Comparison of ENCODE assay signal across 12 mouse cellular contexts in genomic region chr10:118761101-118761868, GRCm38 (mm10).
DNase-seq lines count a peak whose midpoint lies in the region; ATAC-seq and TF ChIP-seq lines count a peak whose summit lies in the region.
"Had no signal": no experiment of that assay in that cellular context is flagged by ENCODE, and none has a peak within 500 bp of the region (broad histone marks: within the 10 kb centered on the region; RNA-seq: fewer than 3 reads in every experiment).

No protein-coding gene starts in this region.

- no peaks in the 10 kb centered on the region for H3K27me3 ChIP-seq in kidney, adult 2 months (replicated peaks; ENCODE audit: control insufficient read depth, insufficient read depth, low read length)
- H3K27me3 ChIP-seq in kidney, embryonic 16.5 days (ENCODE audit: insufficient read depth, low read length) = no peaks in the 10 kb centered on the region
- H3K27me3 ChIP-seq in liver, embryonic 12.5 days (replicated peaks) = no peaks in the 10 kb centered on the region
- H3K27me3 ChIP-seq: neural tube, embryonic 13.5 days had no signal

- ATAC-seq in kidney, embryonic 16.5 days (ENCODE audit: low FRiP score, low TSS enrichment) = no peak
- peak; percentile 9; the same call in 1 of the 2 replicates for ATAC-seq in liver, embryonic 12.5 days

- no peak for TF ChIP-seq CTCF in kidney, adult 2 months (conservative IDR thresholded peaks at IDR 0.05; ENCODE audit: insufficient read depth, insufficient read length, low read depth, low read length)

- no peak overlapping the region for H3K4me3 ChIP-seq in kidney, adult 2 months (ENCODE audit: insufficient read depth, low read depth, low read length)
- no peak overlapping the region for H3K4me3 ChIP-seq in kidney, embryonic 16.5 days (ENCODE audit: low read length)
- no peak overlapping the region for H3K4me3 ChIP-seq in liver, embryonic 12.5 days
- H3K4me3 ChIP-seq: forebrain, embryonic 10.5 days; neural tube, embryonic 13.5 days had no signal

- H3K9me3 ChIP-seq in kidney, embryonic 16.5 days (ENCODE audit: low read length) = no peaks in the 10 kb centered on the region
- no peaks in the 10 kb centered on the region for H3K9me3 ChIP-seq in liver, embryonic 12.5 days (replicated peaks)
- H3K9me3 ChIP-seq: forebrain, embryonic 10.5 days; neural tube, embryonic 13.5 days had no signal

- H3K36me3 ChIP-seq in kidney, adult 2 months (ENCODE audit: control insufficient read depth, insufficient read depth, low read length) = no peaks in the 10 kb centered on the region
- no peaks in the 10 kb centered on the region for H3K36me3 ChIP-seq in kidney, embryonic 16.5 days (ENCODE audit: insufficient read depth, low read length)
- no peaks in the 10 kb centered on the region for H3K36me3 ChIP-seq in liver, embryonic 12.5 days
- H3K36me3 ChIP-seq: forebrain, embryonic 10.5 days; neural tube, embryonic 13.5 days had no signal

- peaks cover 9% of the 10 kb centered on the region; the same call in 1 of the 2 replicates for H3K4me1 ChIP-seq in kidney, adult 2 months (ENCODE audit: control insufficient read depth, insufficient read depth, low read length)
- peaks cover 8% of the 10 kb centered on the region; the same call in 1 of the 2 replicates for H3K4me1 ChIP-seq in kidney, embryonic 16.5 days (ENCODE audit: insufficient read depth, low read length)
- peaks cover 27% of the 10 kb centered on the region for H3K4me1 ChIP-seq in liver, embryonic 12.5 days
- H3K4me1 ChIP-seq: neural tube, embryonic 13.5 days had no signal

- peak; percentile 12 for DNase-seq in kidney, adult 2 months
- peak; percentile 56 for DNase-seq in Muller cell, postnatal 12 days (ENCODE audit: inconsistent ontology term)
- peak; percentile 28 to 30 for DNase-seq in gastrocnemius, postnatal 36 days
- DNase-seq in frontal cortex, postnatal 10 days (ENCODE audit: low spot score in 2 of 2) = no peak
- no peak for DNase-seq in cerebellum, postnatal 4 days (ENCODE audit: low spot score in 2 of 2)
- DNase-seq in kidney, adult 8-10 months = no peak
- DNase-seq: cerebellum, adult 11 months; lung, postnatal 14 days had no signal

- no peak overlapping the region for H3K4me2 ChIP-seq in kidney, embryonic 16.5 days (replicated peaks; ENCODE audit: low read depth, low read length)
- no peak overlapping the region for H3K4me2 ChIP-seq in liver, embryonic 12.5 days
- H3K4me2 ChIP-seq: neural tube, embryonic 13.5 days had no signal

- no peak for TF ChIP-seq POLR2A in kidney, adult 2 months (IDR thresholded peaks at IDR 0.05; ENCODE audit: low read depth, low read length)

- 73% methylated on average over 10 of the region's 10 CpGs for WGBS in kidney, adult 2 months
- WGBS in kidney, embryonic 16.5 days = 67% methylated on average over 10 of the region's 10 CpGs
- WGBS in liver, embryonic 12.5 days (ENCODE audit: insufficient replicate concordance) = 45% methylated on average over 10 of the region's 10 CpGs

- no peak overlapping the region for H3K9ac ChIP-seq in kidney, embryonic 16.5 days (replicated peaks; ENCODE audit: low read length)
- no peak overlapping the region for H3K9ac ChIP-seq in liver, embryonic 12.5 days
- H3K9ac ChIP-seq: neural tube, embryonic 13.5 days had no signal

- intact Hi-C loops in gastrocnemius, postnatal 36 days (cut with DNase I) = no loop called here

- no peak overlapping the region for H3K27ac ChIP-seq in kidney, adult 2 months (ENCODE audit: insufficient read depth, low read depth, low read length)
- no peak overlapping the region for H3K27ac ChIP-seq in kidney, embryonic 16.5 days (ENCODE audit: low read length)
- no peak overlapping the region for H3K27ac ChIP-seq in liver, embryonic 12.5 days
- H3K27ac ChIP-seq: forebrain, embryonic 10.5 days; neural tube, embryonic 13.5 days had no signal

Comparison
In these comparisons a context has a peak if more than half of its experiments do, and no peak if none do; other contexts are left out.
1. DNase-seq: peak in kidney, adult 2 months (single experiment), Muller cell, postnatal 12 days (single experiment) and gastrocnemius, postnatal 36 days (2 of 2); none in frontal cortex, postnatal 10 days (0 of 2), cerebellum, postnatal 4 days (0 of 2) and kidney, adult 8-10 months (0 of 2).